Mouse (Mus musculus): Measurements from ENCODE around the gene Ccdc9b. TPM values are rescaled to one million over a fixed set of nuclear protein-coding genes. Genes with fewer than 3 reads are reported as not detected.

The Ccdc9b gene
- polyA plus RNA-seq, 2 experiments = 0.04 to 0.39 TPM

DNA sequence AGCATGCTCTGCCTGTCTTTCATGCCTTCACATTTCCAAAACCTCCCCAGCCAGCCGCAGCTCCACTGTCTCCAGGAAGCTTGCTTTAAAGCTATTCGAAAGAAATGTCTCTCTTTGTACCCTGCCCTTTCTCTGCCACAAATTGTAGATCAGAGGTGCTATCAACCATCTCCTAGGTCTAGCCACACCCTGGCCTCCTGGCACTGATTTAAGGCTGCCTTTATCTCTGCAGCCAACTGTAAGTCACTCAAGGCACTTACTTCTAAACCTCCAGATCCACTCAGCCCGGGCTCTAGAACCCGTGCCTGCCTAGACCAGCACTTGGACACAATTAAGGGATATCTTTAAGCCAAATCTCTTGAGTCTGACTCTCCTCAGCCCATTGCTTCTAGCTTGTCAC lies 16.0 kb upstream of the Ccdc9b start:
- H3K4me3 ChIP-seq (ENCODE audit: insufficient read depth in 1 of 2, low read depth in 2 of 2, low read length in 2 of 2) = no peak overlapping the region
- H3K9ac ChIP-seq (replicated peaks) = no peak overlapping the region
- H3K27me3 ChIP-seq (ENCODE audit: control insufficient read depth, insufficient read depth, low read length) = peaks cover 7% of the 10 kb centered on the region
- H3K27ac ChIP-seq = no peak overlapping the region
- no peak for TF ChIP-seq EP300 (IDR thresholded peaks at IDR 0.05; ENCODE audit: low read depth)
- no peak for TF ChIP-seq CTCF (IDR thresholded peaks at IDR 0.05; ENCODE audit: low read depth)
- no peaks in the 10 kb centered on the region for H3K36me3 ChIP-seq (replicated peaks; ENCODE audit: control insufficient read depth, insufficient read depth, low read depth)
- 43% methylated on average over 4 of the region's 4 CpGs for WGBS (ENCODE audit: insufficient replicate concordance)
- no peaks in the 10 kb centered on the region for H3K9me3 ChIP-seq (ENCODE audit: control insufficient read depth, low read length)
- H3K4me2 ChIP-seq (ENCODE audit: low read depth) = no peak overlapping the region
- H3K4me1 ChIP-seq (replicated peaks; ENCODE audit: control insufficient read depth in 2 of 2, insufficient read depth in 2 of 2, low read length in 1 of 2) = peaks cover 3 to 11% of the 10 kb centered on the region in 2 experiments
- ATAC-seq (ENCODE audit: insufficient read depth) (no peak), DNase-seq (ENCODE audit: low read depth in 3 of 3, low spot score in 3 of 3) (no peak)

GRCm38 (mm10) chr2:118776295-118776694 lies 13.8 kb upstream of the Ccdc9b start:
- Histone ChIP-seq H3K27ac (no peak overlapping the region), H3K9me3 (ENCODE audit: control insufficient read depth, low read length) (no peaks in the 10 kb centered on the region), H3K9ac (replicated peaks) (no peak overlapping the region), H3K4me2 (ENCODE audit: low read depth) (no peak overlapping the region), H3K27me3 (ENCODE audit: control insufficient read depth, insufficient read depth, low read length) (peaks cover 7% of the 10 kb centered on the region), H3K4me3 (ENCODE audit: insufficient read depth in 1 of 2, low read depth in 2 of 2, low read length in 2 of 2) (no peak overlapping the region), H3K36me3 (replicated peaks; ENCODE audit: control insufficient read depth, insufficient read depth, low read depth) (no peaks in the 10 kb centered on the region), H3K4me1 (replicated peaks; ENCODE audit: control insufficient read depth in 2 of 2, insufficient read depth in 2 of 2, low read length in 1 of 2) (peaks cover 3 to 6% of the 10 kb centered on the region in 2 experiments; a peak in 3 of 4 replicates)
- no peak for DNase-seq (ENCODE audit: low read depth in 3 of 3, low spot score in 3 of 3)
- 45% methylated on average over 2 of the region's 2 CpGs for WGBS (ENCODE audit: insufficient replicate concordance)
- no peak for ATAC-seq (ENCODE audit: insufficient read depth)
- no peak for TF ChIP-seq CTCF (IDR thresholded peaks at IDR 0.05; ENCODE audit: low read depth)
- no peak for TF ChIP-seq EP300 (IDR thresholded peaks at IDR 0.05; ENCODE audit: low read depth)

GRCm38 (mm10) chr2:118775846-118776245 lies 13.4 kb upstream of the Ccdc9b start:
- TF ChIP-seq CTCF (IDR thresholded peaks at IDR 0.05; ENCODE audit: low read depth) (no peak), EP300 (IDR thresholded peaks at IDR 0.05; ENCODE audit: low read depth) (no peak)
- 65% methylated on average over 4 of the region's 4 CpGs for WGBS (ENCODE audit: insufficient replicate concordance)
- Histone ChIP-seq H3K4me1 (replicated peaks; ENCODE audit: control insufficient read depth in 2 of 2, insufficient read depth in 2 of 2, low read length in 1 of 2) (peaks cover 3 to 6% of the 10 kb centered on the region in 2 experiments; a peak in 3 of 4 replicates), H3K4me3 (ENCODE audit: insufficient read depth in 1 of 2, low read depth in 2 of 2, low read length in 2 of 2) (no peak overlapping the region), H3K27me3 (ENCODE audit: control insufficient read depth, insufficient read depth, low read length) (peaks cover 7% of the 10 kb centered on the region), H3K36me3 (replicated peaks; ENCODE audit: control insufficient read depth, insufficient read depth, low read depth) (no peaks in the 10 kb centered on the region), H3K9me3 (ENCODE audit: control insufficient read depth, low read length) (no peaks in the 10 kb centered on the region), H3K9ac (replicated peaks) (no peak overlapping the region), H3K4me2 (ENCODE audit: low read depth) (no peak overlapping the region), H3K27ac (no peak overlapping the region)
- no peak for DNase-seq (ENCODE audit: low read depth in 3 of 3, low spot score in 3 of 3)
- no peak for ATAC-seq (ENCODE audit: insufficient read depth)

DNA sequence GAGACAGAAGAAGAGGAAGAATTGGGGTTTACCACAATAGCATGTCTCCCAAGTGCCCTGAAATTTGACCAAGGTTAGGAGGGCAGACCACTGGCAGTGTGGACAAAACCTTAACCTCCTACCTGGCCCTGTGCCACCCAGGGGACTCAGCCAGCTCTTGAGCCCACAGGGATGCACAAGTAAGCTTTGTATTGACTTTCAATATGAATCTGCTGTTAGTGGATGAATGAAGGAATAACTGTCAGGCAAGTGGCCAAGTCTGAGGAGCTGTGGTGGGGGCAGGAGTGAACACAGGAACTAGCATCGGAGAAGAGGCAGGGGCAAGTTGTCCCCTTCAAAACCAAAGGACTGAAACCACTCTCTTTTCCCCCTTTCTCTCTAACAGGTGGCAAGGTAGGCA lies 12.9 kb upstream of the Ccdc9b start:
- H3K4me1 ChIP-seq (replicated peaks; ENCODE audit: control insufficient read depth in 2 of 2, insufficient read depth in 2 of 2, low read length in 1 of 2) = peaks cover 3 to 6% of the 10 kb centered on the region in 2 experiments; a peak in 3 of 4 replicates
- DNase-seq (ENCODE audit: low read depth in 3 of 3, low spot score in 3 of 3) = no peak
- TF ChIP-seq EP300 (IDR thresholded peaks at IDR 0.05; ENCODE audit: low read depth) (no peak), CTCF (IDR thresholded peaks at IDR 0.05; ENCODE audit: low read depth) (no peak)

DNA sequence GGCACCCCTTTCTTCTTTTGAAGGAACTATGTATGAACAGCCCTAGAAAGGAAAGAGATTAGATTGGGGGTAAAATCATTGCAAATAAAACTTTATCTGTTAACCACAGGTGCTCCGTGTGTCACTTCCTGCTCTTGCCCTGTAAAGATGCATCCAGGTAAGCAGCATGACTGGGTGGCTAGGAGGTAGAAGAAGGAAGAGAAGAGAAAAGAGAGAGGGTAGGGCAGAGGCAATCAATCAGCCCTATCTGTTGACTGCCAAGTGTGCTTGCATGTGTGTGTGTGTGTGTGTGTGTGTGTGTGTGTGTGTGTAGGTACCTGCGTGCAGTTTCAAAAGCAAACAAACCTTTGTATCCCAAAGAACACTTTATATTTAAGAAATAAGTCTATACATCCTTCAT lies 12.1 kb upstream of the Ccdc9b start:
- no peak for DNase-seq (ENCODE audit: low read depth in 3 of 3, low spot score in 3 of 3)
- ATAC-seq (ENCODE audit: insufficient read depth) = no peak
- H3K36me3 ChIP-seq (replicated peaks; ENCODE audit: control insufficient read depth, insufficient read depth, low read depth) = no peaks in the 10 kb centered on the region
- no peak overlapping the region for H3K27ac ChIP-seq
- no peak overlapping the region for H3K4me3 ChIP-seq (ENCODE audit: insufficient read depth in 1 of 2, low read depth in 2 of 2, low read length in 2 of 2)
- H3K9ac ChIP-seq (replicated peaks) = no peak overlapping the region
- 56% methylated on average over 2 of the region's 2 CpGs for WGBS (ENCODE audit: insufficient replicate concordance)
- TF ChIP-seq CTCF (IDR thresholded peaks at IDR 0.05; ENCODE audit: low read depth) = no peak
- no peak for TF ChIP-seq EP300 (IDR thresholded peaks at IDR 0.05; ENCODE audit: low read depth)
- H3K9me3 ChIP-seq (ENCODE audit: control insufficient read depth, low read length) = no peaks in the 10 kb centered on the region
- H3K27me3 ChIP-seq (ENCODE audit: control insufficient read depth, insufficient read depth, low read length) = no peaks in the 10 kb centered on the region; the same call in 1 of the 2 replicates
- H3K4me1 ChIP-seq (replicated peaks; ENCODE audit: control insufficient read depth in 2 of 2, insufficient read depth in 2 of 2, low read length in 1 of 2) = peaks cover 3 to 4% of the 10 kb centered on the region in 2 experiments; a peak in 3 of 4 replicates
- no peak overlapping the region for H3K4me2 ChIP-seq (ENCODE audit: low read depth)

More for the DNA sequence above, 12.9 kb upstream of the Ccdc9b start:
- 46% methylated on average over 1 of the region's 1 CpGs for WGBS (ENCODE audit: insufficient replicate concordance)
- ATAC-seq (ENCODE audit: insufficient read depth) = no peak
- Histone ChIP-seq H3K36me3 (replicated peaks; ENCODE audit: control insufficient read depth, insufficient read depth, low read depth) (no peaks in the 10 kb centered on the region), H3K27me3 (ENCODE audit: control insufficient read depth, insufficient read depth, low read length) (peaks cover 3% of the 10 kb centered on the region), H3K4me2 (ENCODE audit: low read depth) (no peak overlapping the region), H3K9me3 (ENCODE audit: control insufficient read depth, low read length) (no peaks in the 10 kb centered on the region), H3K9ac (replicated peaks) (no peak overlapping the region), H3K4me3 (ENCODE audit: insufficient read depth in 1 of 2, low read depth in 2 of 2, low read length in 2 of 2) (no peak overlapping the region), H3K27ac (no peak overlapping the region)

Data from liver, embryonic 14.5 days (tissue).